Mouse (Mus musculus) C2C12 (cell line): ENCODE data around the gene Abcc1.

Source experiments
- CTCF ChIP-seq: IDR thresholded peaks from one replicate; pipeline ENCODE4 v1.5.1; 2011; ENCODE audit not compliant: control insufficient read depth, insufficient read depth, insufficient read length
- MAX ChIP-seq: IDR thresholded peaks from one replicate; pipeline ENCODE4 v1.6.1; 2011; ENCODE audit warnings: mild to moderate bottlenecking, control low read depth
- MYOG ChIP-seq: IDR thresholded peaks from one replicate; pipeline ENCODE4 v1.6.1; 2011; ENCODE audit not compliant: control insufficient read depth, insufficient read length; ENCODE audit errors: extremely low read depth

DNA sequence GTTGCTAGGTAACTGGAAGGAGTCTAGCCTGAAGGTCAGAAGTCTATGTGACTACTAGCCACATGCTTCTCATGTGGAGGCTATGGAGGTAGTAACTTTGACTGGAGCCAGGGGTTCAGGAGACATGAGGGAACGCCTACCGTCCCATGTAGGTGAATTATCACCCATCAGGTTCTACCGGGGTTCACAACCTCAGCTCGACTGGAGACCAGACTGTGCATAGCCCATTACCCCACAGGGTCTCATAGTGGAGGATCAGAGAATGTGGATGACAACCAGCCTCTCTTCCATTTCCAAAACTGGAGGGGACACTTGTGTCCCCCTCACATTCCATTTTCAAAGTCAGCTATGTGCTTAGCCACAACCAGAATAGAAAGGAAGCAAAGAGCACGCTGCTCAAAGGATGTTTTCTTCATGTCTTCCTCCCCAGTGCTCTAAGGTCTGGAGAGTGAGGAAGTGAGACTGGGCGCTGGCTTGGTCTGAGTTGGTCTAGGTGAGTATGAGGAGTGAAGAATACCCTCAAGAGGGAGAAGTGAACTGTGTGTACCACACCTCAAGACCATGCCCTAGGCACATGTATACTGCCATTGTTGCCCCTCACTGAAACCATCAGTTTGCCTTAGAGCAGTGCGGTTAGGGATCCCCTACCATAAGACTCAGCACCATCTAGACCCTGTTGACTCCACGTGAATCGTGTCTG lies 115.5 kb downstream of the Abcc1 start:
- TF ChIP-seq CTCF: no peak
- no peak for TF ChIP-seq MYOG
- TF ChIP-seq MAX: no peak
